Mouse (Mus musculus): ENCODE measurements around the gene Gm13889. TPM values are rescaled to one million over a fixed set of nuclear protein-coding genes. Genes with fewer than 3 reads are reported as not detected.
A peak's percentile ranks its signal among the peaks of the same experiment; 100 is the strongest.

Gm13889 gene
- total RNA-seq, 2 experiments from 2014 or later, result 42.4 to 63.0 TPM

DNA sequence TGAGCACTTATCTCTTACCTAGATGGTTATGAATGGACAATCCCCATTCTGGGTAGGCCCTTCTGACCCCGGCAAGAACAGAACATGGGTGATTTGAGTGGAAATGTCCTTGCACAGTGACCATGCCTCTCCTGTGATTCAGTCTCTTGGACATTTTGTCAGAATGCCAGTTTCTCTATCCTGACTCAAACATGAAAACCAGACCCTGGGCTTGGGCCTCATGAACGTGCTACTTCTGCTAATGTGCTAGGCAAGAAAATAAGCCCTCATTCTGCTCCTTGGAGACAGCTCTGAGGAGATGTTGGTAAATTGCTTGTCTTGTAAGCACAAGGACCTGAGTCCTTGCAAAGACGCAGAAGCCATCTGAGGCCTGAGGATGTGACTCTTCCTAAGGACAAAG, 37.9 kb downstream of the Gm13889 start:
- no peak for DNase-seq (ENCODE audit: extremely low spot score in 1 of 2, low spot score in 2 of 2)
- H3K4me3 ChIP-seq, result no peak overlapping the region
- no peak overlapping the region for H3K27ac ChIP-seq
- TF ChIP-seq CTCF (IDR thresholded peaks at IDR 0.05), result no peak
- intact Hi-C loops (cut with DNase I), result no loop called here

DNA sequence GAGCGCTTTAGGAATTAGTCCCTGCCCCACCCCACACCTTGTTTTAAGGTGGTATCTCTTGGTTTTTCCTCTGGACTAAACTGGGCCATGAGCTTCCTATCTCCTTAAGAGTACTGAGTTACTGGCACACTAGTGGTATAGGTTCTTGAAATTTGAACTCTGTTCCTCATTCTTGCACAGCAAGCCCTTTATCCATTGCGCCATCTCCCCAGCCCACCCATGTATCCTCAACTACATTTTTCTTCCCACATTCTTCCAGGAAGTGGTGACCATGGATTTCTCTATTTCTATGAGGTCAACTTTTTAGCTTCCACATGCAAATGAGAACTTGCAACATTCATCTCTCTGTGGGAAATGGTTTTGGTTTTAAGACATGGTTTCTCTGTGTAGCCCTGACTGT, 43.4 kb downstream of the Gm13889 start:
- no peak for DNase-seq (ENCODE audit: extremely low spot score in 1 of 2, low spot score in 2 of 2)
- Histone ChIP-seq H3K27ac (no peak overlapping the region), H3K4me3 (no peak overlapping the region)
- no peak for TF ChIP-seq CTCF (IDR thresholded peaks at IDR 0.05)
- intact Hi-C loops (cut with DNase I), result no loop called here

DNA sequence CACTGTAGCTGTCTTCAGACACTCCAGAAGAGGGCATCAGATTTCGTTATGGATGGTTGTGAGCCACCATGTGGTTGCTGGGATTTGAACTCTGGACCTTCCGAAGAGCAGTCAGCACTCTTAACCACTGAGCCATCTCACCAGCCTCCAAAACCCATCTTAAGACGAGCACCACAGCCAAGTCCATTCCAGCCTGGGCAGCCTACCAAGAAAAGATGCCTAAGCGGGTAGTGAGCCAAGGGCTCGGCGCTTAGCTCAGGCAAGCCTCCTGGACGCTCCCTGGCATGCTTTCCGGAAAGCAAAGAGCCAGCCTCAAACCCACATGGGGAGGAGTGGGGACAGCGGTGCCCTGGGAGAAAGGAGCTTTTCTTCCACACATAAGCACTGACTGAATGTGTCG, 45.1 kb downstream of the Gm13889 start:
- no peak for TF ChIP-seq CTCF (IDR thresholded peaks at IDR 0.05)
- no peak for DNase-seq (ENCODE audit: extremely low spot score in 1 of 2, low spot score in 2 of 2)
- H3K27ac ChIP-seq, result no peak overlapping the region
- intact Hi-C loops (cut with DNase I), result no loop called here
- H3K4me3 ChIP-seq, result no peak overlapping the region

DNA sequence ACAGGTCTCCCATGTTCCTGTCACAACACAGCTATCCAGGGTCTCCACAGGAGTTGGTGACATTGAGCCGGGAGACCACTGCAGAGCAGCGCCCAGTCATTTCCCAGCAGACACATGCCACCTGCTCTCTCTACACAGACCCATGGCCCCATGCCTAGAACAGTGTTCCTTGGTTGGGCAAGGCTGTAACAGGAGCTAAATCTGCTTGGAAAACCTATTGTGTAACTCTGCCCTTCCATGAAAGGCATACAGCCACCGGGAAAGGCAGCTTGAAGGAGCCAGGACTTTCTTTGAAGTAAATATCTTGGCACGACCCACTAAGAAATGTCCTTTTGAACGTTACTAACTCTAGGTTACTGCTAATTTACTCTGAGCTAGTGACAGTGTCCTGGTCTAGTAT, 47.3 kb downstream of the Gm13889 start:
- no peak for TF ChIP-seq CTCF (IDR thresholded peaks at IDR 0.05)
- DNase-seq (ENCODE audit: extremely low spot score in 1 of 2, low spot score in 2 of 2), result no peak
- Histone ChIP-seq H3K4me3 (no peak overlapping the region), H3K27ac (no peak overlapping the region)
- intact Hi-C loops (cut with DNase I), result no loop called here

DNA sequence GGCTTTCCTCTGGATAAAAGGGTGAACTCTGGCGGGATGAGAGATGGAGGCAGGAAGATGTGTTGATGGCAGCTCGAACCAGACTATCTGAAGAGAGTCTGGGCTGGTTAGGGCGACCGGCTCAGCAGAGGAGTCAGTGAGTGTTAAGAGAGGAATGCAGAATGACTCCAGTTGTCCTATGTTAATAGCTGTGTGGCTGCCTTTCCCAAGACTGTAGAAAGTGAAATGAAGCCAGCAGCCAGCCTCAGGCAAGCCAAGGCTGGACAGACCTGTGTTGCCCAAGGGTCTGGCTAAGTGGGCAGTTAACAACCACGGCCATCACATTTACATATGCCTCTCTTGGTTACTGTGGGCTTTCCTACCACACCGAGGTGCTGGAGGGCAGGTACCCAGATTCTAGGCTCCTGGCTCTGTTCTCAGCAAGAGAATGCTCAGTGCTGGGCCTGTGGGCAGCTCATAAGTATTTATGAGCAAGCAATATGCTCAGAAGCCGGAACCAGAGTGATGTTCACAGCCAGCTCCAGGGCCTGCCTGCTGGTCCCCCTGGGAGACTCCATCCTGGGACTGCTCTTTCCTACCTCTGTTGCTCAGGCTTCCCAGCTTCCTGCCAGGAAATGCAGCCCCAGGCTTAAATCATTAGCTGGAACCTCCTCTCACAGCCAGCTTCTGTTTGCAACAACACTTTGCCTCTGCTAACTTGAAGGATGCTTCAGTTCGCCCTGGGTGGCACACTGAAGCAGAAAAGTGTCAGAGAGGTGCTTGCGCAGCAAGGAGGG, 49.3 kb downstream of the Gm13889 start:
- TF ChIP-seq CTCF (IDR thresholded peaks at IDR 0.05), result no peak
- H3K27ac ChIP-seq, result peak overlapping the region; percentile 40; the same call in 1 of the 2 replicates
- no peak for DNase-seq (ENCODE audit: extremely low spot score in 1 of 2, low spot score in 2 of 2)
- intact Hi-C loops (cut with DNase I), result no loop called here
- no peak overlapping the region for H3K4me3 ChIP-seq

DNA sequence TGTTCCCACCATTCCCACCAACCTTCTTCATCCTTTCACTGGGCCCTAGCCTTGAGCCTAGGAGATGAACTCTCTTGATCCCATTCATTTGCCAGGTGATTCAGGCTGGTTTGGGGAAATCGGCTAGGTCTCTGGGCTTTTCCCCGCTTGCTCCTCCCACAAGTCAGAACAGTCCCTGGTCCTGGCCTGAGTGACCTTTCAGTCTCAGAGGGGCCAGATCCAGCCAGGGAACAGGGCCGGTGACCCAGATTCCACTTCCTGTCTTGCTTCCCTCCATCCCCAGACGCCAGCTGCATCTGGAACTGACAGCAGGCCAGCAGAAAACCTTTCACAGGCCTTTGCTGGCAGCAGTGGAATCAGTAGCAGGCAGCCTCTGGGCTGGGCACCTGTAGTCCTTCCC, 50.7 kb downstream of the Gm13889 start:
- no peak overlapping the region for H3K4me3 ChIP-seq
- intact Hi-C loops (cut with DNase I), result no loop called here
- no peak overlapping the region; the same call in 1 of the 2 replicates for H3K27ac ChIP-seq
- TF ChIP-seq CTCF (IDR thresholded peaks at IDR 0.05), result no peak
- no peak for DNase-seq (ENCODE audit: extremely low spot score in 1 of 2, low spot score in 2 of 2)

Other genes starting within 250 kb of the Gm13889 start
- gene Ext2, start 134.6 kb downstream of the Gm13889 start, total RNA-seq (2021), result 10 to 100 TPM; 50.6 to 57.4 TPM
- gene Accs, start 107.3 kb downstream of the Gm13889 start, total RNA-seq (2021), result 1 to 10 TPM; 2.0 to 3.4 TPM
- gene Accsl, start 88.0 kb downstream of the Gm13889 start, total RNA-seq (2021), result under 1 TPM; 0.47 to 0.68 TPM
- not detected for gene Gm27027, start 39.2 kb upstream of the Gm13889 start, total RNA-seq (2021)
- 10 to 100 TPM; 26.1 to 28.1 TPM for gene Alkbh3, start 53.6 kb upstream of the Gm13889 start, total RNA-seq (2021)
- 10 to 100 TPM; 70.0 to 75.3 TPM for gene Hsd17b12, start 200.8 kb upstream of the Gm13889 start, total RNA-seq (2021)

Measured in left cerebral cortex, adult 2 months (tissue).